Mouse (Mus musculus): ENCODE measurements at regions not wholly inside any gene's neighbourhood (a gene's known extent, or its start where the extent isn't known, plus 50 kb on each side); places are given as distances from the start of the nearest gene placed in this dataset.

GRCm38 (mm10) chr8:77774551-77775335, 50.5 kb upstream of the Ednra start:
- no peak for DNase-seq

GRCm38 (mm10) chr8:77775526-77775925, 51.3 kb upstream of the Ednra start:
- DNase-seq: no peak

GRCm38 (mm10) chr8:77777597-77777996, 53.3 kb upstream of the Ednra start:
- DNase-seq: no peak

GRCm38 (mm10) chr8:77785676-77786255, 61.5 kb upstream of the Ednra start:
- DNase-seq: no peak

GRCm38 (mm10) chr8:77794911-77795310, 70.6 kb upstream of the Ednra start:
- no peak for DNase-seq

GRCm38 (mm10) chr8:77803147-77803903, 79.1 kb upstream of the Ednra start:
- no peak for DNase-seq

GRCm38 (mm10) chr8:77804536-77804935, 80.3 kb upstream of the Ednra start:
- DNase-seq: no peak

GRCm38 (mm10) chr8:77804956-77805355, 80.7 kb upstream of the Ednra start:
- no peak for DNase-seq

GRCm38 (mm10) chr8:77805657-77806056, 81.4 kb upstream of the Ednra start:
- DNase-seq: no peak

GRCm38 (mm10) chr8:77814796-77815647, 90.8 kb upstream of the Ednra start:
- DNase-seq: no peak

GRCm38 (mm10) chr8:77815648-77815971, 91.3 kb upstream of the Ednra start:
- no peak for DNase-seq

GRCm38 (mm10) chr8:77816217-77816616, 92.0 kb upstream of the Ednra start:
- DNase-seq: no peak

- no peak for DNase-seq
Measured at GRCm38 (mm10) chr8:77825786-77826185, 101.5 kb upstream of the Ednra start.

GRCm38 (mm10) chr8:77826255-77826654, 102.0 kb upstream of the Ednra start:
- no peak for DNase-seq

GRCm38 (mm10) chr8:77828079-77828478, 103.8 kb upstream of the Ednra start:
- no peak for DNase-seq

- DNase-seq: no peak
Measured at GRCm38 (mm10) chr8:77829126-77829748, 105.0 kb upstream of the Ednra start.

GRCm38 (mm10) chr8:77829764-77830163, 105.5 kb upstream of the Ednra start:
- DNase-seq: no peak

- DNase-seq: no peak
Measured at GRCm38 (mm10) chr8:77834283-77834682, 110.0 kb upstream of the Ednra start.

GRCm38 (mm10) chr8:77836902-77837489, 112.7 kb upstream of the Ednra start:
- DNase-seq: no peak

GRCm38 (mm10) chr8:77842392-77843139, 118.3 kb upstream of the Ednra start:
- DNase-seq: no peak

GRCm38 (mm10) chr8:77843229-77843628, 119.0 kb upstream of the Ednra start:
- no peak for DNase-seq
